Comparison of ENCODE assay signal across 8 mouse cellular contexts in genomic region chr10:80930361-80931152, GRCm38 (mm10). TPM values are rescaled to one million over a fixed set of nuclear protein-coding genes. Genes with fewer than 3 reads are reported as not detected.
DNase-seq lines count a peak whose midpoint lies in the region; ATAC-seq and TF ChIP-seq lines count a peak whose summit lies in the region.

No protein-coding gene starts in this region.

- peak overlapping the region; percentile 89 for H3K27ac ChIP-seq in bone marrow macrophage, adult 2 months (ENCODE audit: insufficient read depth, low read depth, low read length)
- H3K27ac ChIP-seq in forebrain, embryonic 15.5 days (replicated peaks), result no peak overlapping the region
- no peak overlapping the region for H3K27ac ChIP-seq in hindbrain, postnatal 0 days
- H3K27ac ChIP-seq in liver, postnatal 0 days (ENCODE audit: low read depth), result peak overlapping the region; percentile 64

- no peak for TF ChIP-seq EP300 in liver, postnatal 0 days (IDR thresholded peaks at IDR 0.05; ENCODE audit: low read depth)

- TF ChIP-seq CTCF in bone marrow macrophage, adult 2 months (IDR thresholded peaks at IDR 0.05; ENCODE audit: low read depth, low read length), result no peak
- TF ChIP-seq CTCF in hindbrain, postnatal 0 days (IDR thresholded peaks at IDR 0.05; ENCODE audit: low read depth), result no peak
- TF ChIP-seq CTCF in liver, postnatal 0 days (IDR thresholded peaks at IDR 0.05; ENCODE audit: low read depth), result no peak

- peak; percentile 64 to 74 for DNase-seq in right cerebral cortex, adult 2 months (ENCODE audit: low spot score in 2 of 2)
- DNase-seq in right cerebral cortex, postnatal 10 days (ENCODE audit: low spot score in 2 of 2), result no peak
- peak; percentile 8 for DNase-seq in hindbrain, postnatal 0 days (ENCODE audit: low spot score)
- DNase-seq in liver, postnatal 0 days, result peak; percentile 51
- DNase-seq in right cerebral cortex, postnatal 36 days (ENCODE audit: low spot score in 2 of 2), result peak; percentile 49 to 55
- no peak for DNase-seq in c-Kit-positive CD71-positive TER-119-positive erythroid progenitor cells, embryonic 14.5 days (ENCODE audit: low spot score)

- peak overlapping the region; percentile 99 for H3K4me2 ChIP-seq in forebrain, embryonic 15.5 days (replicated peaks)
- H3K4me2 ChIP-seq in hindbrain, postnatal 0 days (ENCODE audit: low read depth, low read length), result peak overlapping the region; percentile 93
- H3K4me2 ChIP-seq in liver, postnatal 0 days (ENCODE audit: low read depth, low read length), result peak overlapping the region; percentile 92

- H3K9me3 ChIP-seq in forebrain, embryonic 15.5 days, result no peaks in the 10 kb centered on the region
- no peaks in the 10 kb centered on the region for H3K9me3 ChIP-seq in hindbrain, postnatal 0 days (ENCODE audit: low read length)
- H3K9me3 ChIP-seq in liver, postnatal 0 days (ENCODE audit: low read length), result no peaks in the 10 kb centered on the region

- no peaks in the 10 kb centered on the region for H3K36me3 ChIP-seq in forebrain, embryonic 15.5 days
- no peaks in the 10 kb centered on the region for H3K36me3 ChIP-seq in hindbrain, postnatal 0 days (ENCODE audit: insufficient read depth, low read length)
- H3K36me3 ChIP-seq in liver, postnatal 0 days (replicated peaks; ENCODE audit: insufficient read depth, low read length), result no peaks in the 10 kb centered on the region

- H3K27me3 ChIP-seq in forebrain, embryonic 15.5 days, result peaks cover 52% of the 10 kb centered on the region
- H3K27me3 ChIP-seq in hindbrain, postnatal 0 days (ENCODE audit: insufficient read depth, low read length), result peaks cover 11% of the 10 kb centered on the region; the same call in 1 of the 2 replicates
- peaks cover 41% of the 10 kb centered on the region for H3K27me3 ChIP-seq in liver, postnatal 0 days (ENCODE audit: insufficient read depth, low read length)

- peak; percentile 0; the same call in 1 of the 2 replicates for ATAC-seq in forebrain, embryonic 15.5 days (replicated peaks)
- no peak for ATAC-seq in hindbrain, postnatal 0 days
- ATAC-seq in liver, postnatal 0 days, result peak; percentile 1; the same call in 1 of the 2 replicates

- peak overlapping the region; percentile 85 for H3K4me3 ChIP-seq in bone marrow macrophage, adult 2 months (ENCODE audit: insufficient read depth, low read length)
- H3K4me3 ChIP-seq in forebrain, embryonic 15.5 days, result peak overlapping the region; percentile 56
- peak overlapping the region; percentile 53 for H3K4me3 ChIP-seq in hindbrain, postnatal 0 days (ENCODE audit: low read length)
- H3K4me3 ChIP-seq in liver, postnatal 0 days (ENCODE audit: low read depth, low read length), result peak overlapping the region; percentile 75

- TF ChIP-seq POLR2A in bone marrow macrophage, adult 2 months (IDR thresholded peaks at IDR 0.05; ENCODE audit: borderline replicate concordance, low read depth, low read length), result no peak

- peaks cover 15% of the 10 kb centered on the region for H3K4me1 ChIP-seq in bone marrow macrophage, adult 2 months (ENCODE audit: control insufficient read depth, insufficient read depth, low read length)
- H3K4me1 ChIP-seq in forebrain, embryonic 15.5 days, result peaks cover 55% of the 10 kb centered on the region
- H3K4me1 ChIP-seq in hindbrain, postnatal 0 days (ENCODE audit: insufficient read depth, low read length), result peaks cover 14% of the 10 kb centered on the region
- H3K4me1 ChIP-seq in liver, postnatal 0 days (ENCODE audit: insufficient read depth), result peaks cover 57% of the 10 kb centered on the region

- peak overlapping the region; percentile 56 for H3K9ac ChIP-seq in forebrain, embryonic 15.5 days (replicated peaks)
- H3K9ac ChIP-seq in hindbrain, postnatal 0 days (replicated peaks; ENCODE audit: low read length), result peak overlapping the region; percentile 59
- peak overlapping the region; percentile 85 for H3K9ac ChIP-seq in liver, postnatal 0 days (replicated peaks)

- WGBS in forebrain, embryonic 15.5 days, result under 1% methylated on average over 45 of the region's 45 CpGs
- WGBS in hindbrain, postnatal 0 days, result under 1% methylated on average over 45 of the region's 45 CpGs
- WGBS in liver, postnatal 0 days (ENCODE audit: insufficient replicate concordance), result 2% methylated on average over 44 of the region's 45 CpGs

RNA-seq across cellular contexts. Expression of gene Gadd45b, which starts 0.7 kb away (rescaled TPM):
- polyA plus RNA-seq in bone marrow macrophage, adult 2 months (2012; ENCODE audit: insufficient read depth, insufficient read length, missing spikeins), result 15.8 and 20.9 TPM in 2 replicates
- 5.5 and 5.9 TPM in 2 replicates for polyA plus RNA-seq in forebrain, embryonic 15.5 days (2015; fragmentation: Nextera tagmentation; extraction: Ambion mirVana)
- total RNA-seq in hindbrain, postnatal 0 days (2014; rRNA removed), result 4.4 and 8.2 TPM in 2 replicates
- polyA plus RNA-seq in hindbrain, postnatal 0 days (2015; fragmentation: Nextera tagmentation; extraction: Ambion mirVana), result 7.5 and 8.6 TPM in 2 replicates
- 17.3 and 18.7 TPM in 2 replicates for polyA plus RNA-seq in liver, postnatal 0 days (2015; fragmentation: Nextera tagmentation; extraction: Ambion mirVana)

RNA-seq across cellular contexts. Expression of gene Lmnb2, which starts 12.5 kb away (rescaled TPM):
- 18.9 and 19.5 TPM in 2 replicates for polyA plus RNA-seq in bone marrow macrophage, adult 2 months (2012; ENCODE audit: insufficient read depth, insufficient read length, missing spikeins)
- polyA plus RNA-seq in forebrain, embryonic 15.5 days (2015; fragmentation: Nextera tagmentation; extraction: Ambion mirVana), result 50.6 and 53.5 TPM in 2 replicates
- total RNA-seq in hindbrain, postnatal 0 days (2014; rRNA removed), result 42.3 and 43.2 TPM in 2 replicates
- 24.8 and 25.6 TPM in 2 replicates for polyA plus RNA-seq in hindbrain, postnatal 0 days (2015; fragmentation: Nextera tagmentation; extraction: Ambion mirVana)
- polyA plus RNA-seq in liver, postnatal 0 days (2015; fragmentation: Nextera tagmentation; extraction: Ambion mirVana), result 5.4 and 6.5 TPM in 2 replicates

RNA-seq across cellular contexts. Expression of gene Timm13, which starts 29.8 kb away (rescaled TPM):
- polyA plus RNA-seq in bone marrow macrophage, adult 2 months (2012; ENCODE audit: insufficient read depth, insufficient read length, missing spikeins), result 76.6 and 101 TPM in 2 replicates
- 326 and 357 TPM in 2 replicates for polyA plus RNA-seq in forebrain, embryonic 15.5 days (2015; fragmentation: Nextera tagmentation; extraction: Ambion mirVana)
- total RNA-seq in hindbrain, postnatal 0 days (2014; rRNA removed), result 150 and 155 TPM in 2 replicates
- 366 and 369 TPM in 2 replicates for polyA plus RNA-seq in hindbrain, postnatal 0 days (2015; fragmentation: Nextera tagmentation; extraction: Ambion mirVana)
- 242 and 244 TPM in 2 replicates for polyA plus RNA-seq in liver, postnatal 0 days (2015; fragmentation: Nextera tagmentation; extraction: Ambion mirVana)

RNA-seq across cellular contexts. Expression of gene Tmprss9, which starts 58.9 kb away (rescaled TPM):
- polyA plus RNA-seq in bone marrow macrophage, adult 2 months (2012; ENCODE audit: insufficient read depth, insufficient read length, missing spikeins), result not detected in 2 replicates
- polyA plus RNA-seq in forebrain, embryonic 15.5 days (2015; fragmentation: Nextera tagmentation; extraction: Ambion mirVana), result 0.06 and 0.15 TPM in 2 replicates
- 0.04 and 0.10 TPM in 2 replicates for total RNA-seq in hindbrain, postnatal 0 days (2014; rRNA removed)
- 0.14 and 0.26 TPM in 2 replicates for polyA plus RNA-seq in hindbrain, postnatal 0 days (2015; fragmentation: Nextera tagmentation; extraction: Ambion mirVana)
- 0.12 TPM in 2 replicates for polyA plus RNA-seq in liver, postnatal 0 days (2015; fragmentation: Nextera tagmentation; extraction: Ambion mirVana)

Comparison
In these comparisons a context has a peak if more than half of its experiments do, and no peak if none do; other contexts are left out.
1. DNase-seq: peak in right cerebral cortex, adult 2 months (2 of 2), hindbrain, postnatal 0 days (single experiment), liver, postnatal 0 days (single experiment) and right cerebral cortex, postnatal 36 days (2 of 2); none in right cerebral cortex, postnatal 10 days (0 of 2) and c-Kit-positive CD71-positive TER-119-positive erythroid progenitor cells, embryonic 14.5 days (single experiment).
2. H3K27ac ChIP-seq: peak in bone marrow macrophage, adult 2 months (single experiment) and liver, postnatal 0 days (single experiment); none in forebrain, embryonic 15.5 days (single experiment) and hindbrain, postnatal 0 days (single experiment).
3. Peak in every context shown above with its lines, with median percentiles within 50 percentile points of each other: H3K4me3 ChIP-seq, H3K4me2 ChIP-seq and H3K9ac ChIP-seq.